ENCODE assay signal across 1 mouse cellular context in the genomic region with DNA sequence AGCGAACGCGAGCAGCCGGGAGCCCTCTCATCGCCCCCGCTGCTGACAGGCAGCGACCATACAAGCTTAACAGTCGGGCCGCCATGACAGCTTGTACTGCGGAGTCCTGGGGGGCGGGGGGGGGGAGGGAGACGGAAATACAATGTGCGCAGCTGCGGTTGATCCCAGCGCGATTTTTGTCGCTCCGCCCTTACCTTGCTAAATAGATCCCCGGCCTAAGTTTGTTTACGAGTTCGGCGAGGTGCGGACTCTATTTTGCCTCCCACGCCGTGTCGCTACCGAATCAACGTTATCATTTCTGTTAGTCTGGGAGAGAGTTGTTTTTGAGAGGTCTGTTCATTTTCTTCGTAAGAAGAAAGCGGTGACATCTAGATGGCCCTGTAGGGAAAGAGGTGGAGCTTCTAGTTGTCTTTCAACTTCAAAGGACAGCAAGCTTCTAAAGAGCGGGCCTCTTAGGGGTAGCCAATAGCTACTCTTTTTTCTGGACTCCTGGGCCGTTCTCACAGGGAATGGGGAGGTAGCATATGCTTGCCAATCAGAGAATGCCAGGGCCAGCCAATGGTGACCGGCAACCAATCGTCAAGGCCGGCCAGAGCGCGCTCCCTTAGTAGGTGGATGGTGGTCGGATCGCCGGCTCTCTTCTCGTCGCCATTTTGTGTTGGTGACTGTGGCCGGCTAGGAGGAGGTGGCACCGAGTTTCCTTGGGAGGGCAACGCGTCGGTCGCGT.
TF ChIP-seq lines count a peak whose summit lies in the region.

Gene Rbm10 (plus strand): TSS at position 328 of the 727 bp plus-strand sequence.
Gene Ndufb11 (minus strand): TSS at position 444 of the 727 bp plus-strand sequence.

TF ChIP-seq in C2C12, 6 proteins besides CTCF, POLR2A, EP300 and RAD21 (continued from another document):
- TF ChIP-seq MYOG (IDR thresholded peaks at IDR 0.05; ENCODE audit: control insufficient read depth, extremely low read depth, insufficient read length): no peak
- TF ChIP-seq USF1 (IDR thresholded peaks at IDR 0.05; ENCODE audit: low read depth): no peak
- no peak for TF ChIP-seq FOSL1 (IDR thresholded peaks at IDR 0.05; ENCODE audit: insufficient read depth, low read length, poor library complexity, severe bottlenecking)
TF ChIP-seq in C2C12: peak in this region for 0.
